Mouse (Mus musculus): ENCODE measurements around the gene Iqsec1.

GRCm38 (mm10) chr6:90692404-90692803, 296.1 kb downstream of the Iqsec1 start:
- TF ChIP-seq FLI1 (IDR thresholded peaks at IDR 0.05; ENCODE audit: low read length) (no peak), GATA1 (IDR thresholded peaks at IDR 0.05; ENCODE audit: borderline replicate concordance, low read length) (no peak)

Data from megakaryocyte, embryonic 14.5 days (primary cell).